Mouse (Mus musculus) brain, adult 2 months (tissue): ENCODE data around the gene Krt20.

Experiments
- DNase-seq: peaks from one replicate; pipeline ENCODE4 v3.0.0; 2011; ENCODE audit warnings: low read depth, low spot score

The Krt20 gene

DNA sequence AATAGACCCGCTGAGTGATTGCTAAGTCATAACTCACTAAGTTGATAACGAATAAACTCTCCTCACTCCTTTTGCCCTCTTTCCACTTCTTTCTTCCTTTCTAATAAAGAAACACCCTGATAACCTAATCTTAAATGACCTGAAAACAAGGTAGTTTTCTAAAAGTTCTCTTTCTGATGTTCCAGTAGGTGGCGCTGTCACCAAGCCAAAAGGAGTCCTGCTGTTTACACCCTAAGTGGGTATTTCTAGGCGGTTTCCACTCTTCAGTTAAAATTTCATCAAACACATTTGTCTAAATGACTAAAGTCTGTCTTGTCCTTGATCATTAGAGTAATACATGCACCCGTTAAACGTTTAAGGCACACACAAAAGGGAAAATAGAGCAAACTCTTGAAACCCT, 24.7 kb downstream of the Krt20 start:
- peak; percentile 73 for DNase-seq

DNA sequence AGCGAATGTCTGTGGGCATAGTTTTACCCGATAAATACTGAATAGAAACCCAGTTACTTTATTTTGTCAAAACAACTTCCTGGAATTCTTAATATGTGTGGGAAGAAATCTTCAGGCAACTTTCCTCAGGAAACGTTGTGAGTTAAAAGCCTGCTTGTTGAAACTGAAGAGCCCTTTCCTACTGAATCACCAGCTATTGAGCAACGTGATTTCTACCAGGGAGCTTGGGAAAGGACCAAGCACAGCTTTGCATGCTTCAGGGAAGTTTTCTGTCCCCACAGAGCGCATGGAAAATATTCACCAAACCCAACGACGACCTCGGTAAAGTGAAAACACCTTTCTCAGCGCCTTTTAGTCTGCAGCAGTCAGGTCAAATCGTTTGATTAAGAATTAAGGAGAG, 31.8 kb downstream of the Krt20 start:
- no peak for DNase-seq

DNA sequence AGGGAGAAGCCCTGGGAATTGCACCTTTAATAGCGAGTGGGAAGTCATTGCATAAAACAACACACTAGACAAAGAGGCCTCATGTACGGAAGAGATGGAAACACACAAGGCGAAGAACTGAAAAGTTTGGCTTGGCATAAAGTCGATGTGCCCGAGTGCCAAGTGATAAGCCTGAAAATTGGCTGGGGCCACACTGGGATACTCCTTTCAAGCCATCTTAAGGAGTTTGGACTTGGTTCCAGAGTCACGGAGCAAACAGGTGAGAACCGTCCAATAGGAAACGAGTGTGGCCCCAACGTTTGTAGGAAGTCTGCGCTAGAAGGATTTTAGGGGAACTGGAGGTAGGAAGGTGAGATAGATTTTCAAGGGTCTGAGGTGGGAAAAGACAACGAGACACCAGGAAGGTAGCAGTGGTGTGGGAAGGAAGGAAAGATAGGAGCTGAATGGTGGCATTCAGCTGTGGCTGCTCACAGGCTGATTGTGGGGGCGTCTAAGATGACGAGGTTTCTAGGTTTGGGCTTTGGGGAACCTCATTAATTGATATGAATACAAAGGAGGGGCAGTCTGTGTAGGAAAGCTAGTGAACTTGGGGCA, 37.9 kb downstream of the Krt20 start:
- no peak for DNase-seq

DNA sequence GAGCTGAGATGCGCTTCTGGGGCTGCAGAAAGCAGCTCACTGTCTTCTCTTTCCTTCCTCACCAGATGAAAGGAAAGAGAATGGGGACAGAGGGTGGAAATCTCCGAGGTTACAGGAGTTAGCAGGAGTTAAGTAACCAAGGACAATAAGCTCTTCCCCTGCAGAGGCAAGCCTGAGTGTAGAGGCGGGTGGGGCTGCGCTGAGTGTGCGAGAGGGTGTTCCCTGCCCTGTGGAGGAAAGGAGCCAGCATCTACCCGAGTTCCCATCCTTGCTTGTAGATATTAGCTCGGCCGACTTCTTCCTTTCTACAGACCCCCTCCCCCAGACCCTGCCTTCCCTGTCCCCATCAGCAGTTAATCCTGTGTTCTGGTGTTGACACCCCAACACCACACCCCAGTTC, 39.1 kb downstream of the Krt20 start:
- peak; percentile 27 for DNase-seq

DNA sequence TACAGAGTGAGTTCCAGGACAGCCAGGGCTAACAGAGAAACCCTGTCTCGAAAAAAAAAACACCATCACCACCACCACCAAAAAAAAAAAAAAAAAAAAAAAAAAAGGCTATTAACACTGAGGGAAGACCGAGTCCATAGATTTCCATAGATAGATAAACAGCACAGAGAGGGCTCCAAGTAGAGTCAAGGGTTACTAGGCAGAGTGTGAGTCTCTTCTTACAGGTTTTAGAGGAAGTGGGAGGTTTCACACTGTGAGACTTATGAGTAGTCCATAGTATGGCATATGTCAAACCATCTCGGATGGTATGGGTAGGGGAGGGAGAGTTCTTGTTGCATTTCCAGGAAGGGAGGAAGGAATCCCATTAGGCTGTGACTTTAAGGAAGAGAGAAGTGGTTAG, 39.9 kb downstream of the Krt20 start:
- no peak for DNase-seq

DNA sequence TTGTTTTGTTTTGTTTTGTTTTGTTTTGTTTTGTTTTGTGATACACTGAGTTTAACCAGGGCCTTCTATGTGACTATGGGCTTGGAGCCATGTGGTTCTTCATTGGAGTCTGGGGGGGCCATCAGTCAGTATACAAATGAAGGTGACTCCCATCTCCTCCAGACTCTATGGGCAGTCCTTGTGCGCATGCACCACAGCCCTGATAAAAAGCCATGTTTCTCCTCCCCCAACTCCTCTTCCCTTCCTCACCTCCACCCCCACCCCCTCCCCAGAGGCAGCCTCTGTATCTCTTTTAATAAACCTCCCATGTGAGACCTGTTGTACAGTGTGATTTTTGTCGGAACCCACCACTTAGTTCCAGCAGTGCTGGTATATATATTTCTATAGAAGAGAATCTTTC, 41.3 kb downstream of the Krt20 start:
- no peak for DNase-seq

DNA sequence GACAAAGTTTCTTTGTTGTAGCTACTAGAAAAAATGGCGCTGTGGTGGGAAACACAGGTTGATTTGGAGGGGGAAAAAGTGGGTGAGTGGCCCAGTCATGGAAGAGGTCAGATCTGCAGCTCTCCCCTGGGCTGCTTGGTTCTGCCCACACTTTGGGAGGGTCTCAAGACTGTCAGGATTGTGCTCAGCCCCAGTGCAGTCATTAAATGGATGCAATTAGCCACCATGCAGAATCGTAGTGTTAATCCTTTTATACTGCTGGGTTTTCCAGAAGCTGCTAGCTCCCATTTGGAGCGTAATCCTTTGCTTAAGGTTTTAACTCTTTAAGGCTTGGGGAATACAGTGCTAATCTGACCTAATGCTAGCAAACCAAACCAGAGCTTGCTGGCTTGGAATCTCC, 41.9 kb downstream of the Krt20 start:
- no peak for DNase-seq

DNA sequence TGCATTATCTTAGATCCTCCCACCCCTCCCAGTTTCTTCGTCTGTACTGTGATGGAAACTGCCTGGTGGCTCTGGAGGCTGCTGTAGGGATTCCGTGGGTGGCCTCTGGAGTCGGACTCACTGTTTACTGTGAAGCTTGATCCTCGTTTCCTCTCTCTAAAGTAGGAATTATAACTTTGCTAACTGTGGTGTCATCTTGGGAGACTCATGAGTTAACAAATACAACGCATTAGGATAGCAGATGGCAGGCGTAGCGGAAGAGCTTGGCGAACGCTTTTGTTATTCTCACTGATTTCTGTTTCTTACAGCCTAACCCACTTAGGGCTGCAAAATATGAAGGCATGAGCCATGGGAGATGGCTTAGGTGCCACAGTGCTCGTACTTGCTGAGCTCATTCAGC, 45.5 kb downstream of the Krt20 start:
- DNase-seq = peak; percentile 76

DNA sequence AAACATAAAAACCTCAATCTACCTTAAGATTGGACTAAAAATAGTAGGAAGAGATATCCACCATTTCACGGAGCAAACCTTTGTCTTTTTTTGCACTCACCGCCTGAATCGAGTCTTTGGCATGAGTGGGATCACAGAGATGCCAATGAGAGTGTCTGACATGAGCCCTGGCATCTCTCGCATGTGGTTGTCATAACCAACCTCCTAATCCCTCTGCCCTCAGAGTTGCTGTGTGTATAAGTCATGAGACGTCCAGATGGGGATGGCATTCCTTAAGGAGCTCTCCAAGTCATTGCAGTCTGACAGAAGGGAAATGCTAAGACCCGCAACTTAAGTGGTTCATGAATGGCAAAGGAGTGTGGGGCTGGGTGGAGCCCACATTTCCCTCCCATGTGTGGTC, 46.6 kb downstream of the Krt20 start:
- peak; percentile 10 for DNase-seq

DNA sequence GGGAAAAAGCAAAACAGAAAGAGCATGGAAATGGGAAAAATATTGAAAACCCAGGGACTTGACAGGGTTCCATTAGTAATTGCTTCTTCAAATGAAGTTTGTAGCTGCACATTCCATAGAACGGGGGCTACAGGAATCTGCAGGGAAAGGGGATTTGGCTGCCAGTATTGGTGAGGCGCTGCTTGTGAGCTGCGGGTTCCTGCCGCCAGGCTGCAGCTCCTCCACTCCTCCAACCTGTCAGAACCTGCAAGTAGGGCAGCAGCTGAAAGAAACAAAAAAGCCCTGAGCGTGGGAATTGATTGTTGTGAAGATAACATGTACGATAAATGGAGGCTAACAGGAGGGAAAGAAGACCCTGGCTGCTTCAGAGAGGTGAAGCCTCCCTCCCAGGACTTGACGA, 47.1 kb downstream of the Krt20 start:
- DNase-seq = peak; percentile 52

DNA sequence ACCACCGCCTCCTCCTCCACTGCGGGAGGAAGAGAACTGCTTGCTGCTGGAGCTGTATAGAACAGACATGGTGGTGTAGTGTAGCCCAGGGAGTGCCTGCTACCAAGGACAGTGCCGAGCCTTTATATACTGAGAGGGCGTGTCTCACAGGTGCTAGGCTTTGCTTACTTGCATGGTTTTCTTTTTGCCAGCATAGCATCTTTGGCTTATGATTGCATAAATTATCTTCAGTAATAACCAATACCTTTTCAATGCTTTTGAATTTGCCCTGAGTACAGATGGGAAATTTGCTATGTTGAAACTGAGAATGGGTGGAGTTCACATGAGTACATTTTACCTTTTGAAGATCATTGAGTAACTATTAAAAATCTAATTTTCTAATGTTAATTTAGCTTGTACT, 48.7 kb downstream of the Krt20 start, which contains the start of gene Krt10:
Gene Krt10, minus strand, starts transcription at position 101 of the 400 bp plus-strand sequence.
- DNase-seq = no peak

DNA sequence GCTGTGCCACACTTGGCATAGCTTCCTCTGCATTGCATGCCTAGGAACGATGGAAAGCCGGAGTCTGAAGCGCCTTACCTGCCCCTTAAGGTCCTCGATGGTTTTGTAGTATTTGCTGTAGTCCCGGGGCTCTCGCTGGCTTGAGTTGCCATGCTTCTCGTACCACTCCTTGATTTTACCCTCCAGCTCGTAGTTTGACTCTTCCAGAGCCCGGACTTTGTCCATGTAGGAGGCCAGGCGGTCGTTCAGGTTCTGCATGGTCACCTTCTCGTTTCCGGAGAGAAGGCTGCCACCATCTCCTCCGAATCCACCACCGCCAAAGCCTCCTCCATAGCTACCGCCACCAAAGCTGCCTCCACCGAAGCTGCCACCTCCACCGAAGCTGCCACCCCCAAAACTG, 49.3 kb downstream of the Krt20 start:
- no peak for DNase-seq

DNA sequence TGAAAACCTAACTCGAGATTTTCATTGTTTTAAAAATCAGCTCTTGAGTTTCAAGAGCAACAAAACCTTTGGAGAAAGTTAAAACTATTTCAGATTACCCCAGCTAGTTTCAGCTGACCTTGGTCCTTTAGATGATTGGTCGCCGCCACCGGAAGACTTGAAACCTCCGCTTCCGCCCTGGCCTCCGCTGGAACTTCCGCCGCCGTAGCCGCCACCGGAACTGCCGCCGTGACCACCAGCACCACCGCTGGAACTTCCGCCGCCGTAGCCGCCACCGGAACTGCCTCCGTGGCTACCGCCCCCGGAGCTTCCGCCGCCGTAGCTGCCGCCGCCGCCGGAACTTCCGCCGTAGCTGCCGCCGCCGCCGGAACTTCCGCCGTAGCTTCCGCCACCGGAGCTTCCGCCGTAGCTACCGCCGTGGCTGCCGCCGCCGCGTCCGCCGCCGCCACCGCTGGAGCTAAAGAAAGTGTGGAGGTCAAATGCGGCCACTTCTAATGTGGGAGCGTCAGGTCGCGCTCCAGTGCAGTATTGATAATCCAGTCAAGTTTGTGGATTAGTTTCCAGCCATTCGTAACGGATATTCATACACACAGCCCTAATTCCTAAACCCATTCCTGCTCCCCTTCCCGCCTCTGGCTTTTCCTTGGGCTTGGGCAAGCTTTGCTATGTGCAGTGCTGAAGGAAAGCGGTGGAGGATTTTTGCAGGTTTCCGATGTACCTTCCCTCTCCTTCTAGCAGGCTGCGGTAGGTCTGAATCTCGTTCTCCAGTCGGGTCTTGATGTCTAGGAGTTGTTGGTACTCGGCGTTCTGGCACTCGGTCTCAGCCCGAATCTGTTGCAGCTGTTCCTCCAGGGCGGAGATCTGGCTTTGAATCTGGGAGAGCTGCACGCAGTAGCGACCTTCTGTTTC, 51.9 kb downstream of the Krt20 start:
- DNase-seq = peak; percentile 97

DNA sequence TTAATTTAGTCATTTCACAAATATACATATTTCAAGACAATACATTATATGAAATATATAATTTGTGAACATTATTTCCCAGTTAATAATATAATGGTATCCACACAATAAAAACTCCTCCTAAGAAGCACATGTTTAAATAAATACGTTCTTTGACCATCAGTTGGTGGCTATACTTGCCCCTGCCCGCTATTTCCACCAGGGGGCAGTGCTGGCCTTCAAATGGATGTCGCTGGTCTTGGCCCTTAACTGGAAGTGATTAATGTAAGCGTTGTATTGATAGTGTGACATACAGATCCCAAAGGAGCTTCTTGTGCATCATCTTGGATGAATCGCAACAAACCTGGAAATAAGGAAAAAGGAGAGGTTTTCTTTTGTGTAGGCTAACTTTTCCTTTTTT, 58.4 kb downstream of the Krt20 start:
- DNase-seq = peak; percentile 81
